ENCODE assay signal across 9 mouse cellular contexts in the genomic region with DNA sequence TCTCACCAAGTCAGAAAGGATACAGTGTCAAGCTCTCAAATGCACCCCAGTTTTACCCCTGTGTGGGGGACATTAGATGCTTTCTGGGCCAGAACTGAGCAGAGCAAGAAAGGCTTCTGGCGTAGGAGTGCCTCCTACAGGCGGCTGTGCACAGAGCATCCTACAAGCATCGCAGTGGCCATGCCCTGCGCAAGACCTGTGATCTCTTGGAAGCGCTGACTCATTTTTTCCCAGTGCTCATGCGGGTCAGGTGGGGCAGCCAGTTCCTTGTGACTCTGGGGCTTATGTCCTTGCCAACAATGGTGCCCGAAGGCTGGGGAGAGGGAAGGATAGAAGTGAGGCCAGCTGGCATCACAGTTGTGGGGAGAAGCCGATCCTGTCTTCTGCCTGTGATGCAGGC. TPM values are rescaled to one million over a fixed set of nuclear protein-coding genes. Genes with fewer than 3 reads are reported as not detected.
DNase-seq lines count a peak whose midpoint lies in the region; ATAC-seq and TF ChIP-seq lines count a peak whose summit lies in the region.
"Had no signal": no experiment of that assay in that cellular context is flagged by ENCODE, and none has a peak within 500 bp of the region (broad histone marks: within the 10 kb centered on the region; RNA-seq: fewer than 3 reads in every experiment).

No protein-coding gene starts in this region.

- H3K4me1 ChIP-seq in lung, adult 2 months (ENCODE audit: control insufficient read depth, insufficient read depth, low read length): no peaks in the 10 kb centered on the region
- H3K4me1 ChIP-seq in embryonic facial prominence, embryonic 11.5 days (ENCODE audit: control insufficient read depth, insufficient read depth, low read length): no peaks in the 10 kb centered on the region
- peaks cover 15% of the 10 kb centered on the region; the same call in 1 of the 2 replicates for H3K4me1 ChIP-seq in forebrain, embryonic 12.5 days

- TF ChIP-seq POLR2A in lung, adult 2 months (IDR thresholded peaks at IDR 0.05; ENCODE audit: borderline replicate concordance, extremely low read depth, low read depth, low read length): no peak

- H3K9me3 ChIP-seq in embryonic facial prominence, embryonic 11.5 days (replicated peaks; ENCODE audit: control insufficient read depth, low read length): no peaks in the 10 kb centered on the region
- no peaks in the 10 kb centered on the region for H3K9me3 ChIP-seq in forebrain, embryonic 12.5 days
- H3K9me3 ChIP-seq: heart, embryonic 15.5 days had no signal

- H3K4me2 ChIP-seq in embryonic facial prominence, embryonic 11.5 days (ENCODE audit: low read depth, low read length): no peak overlapping the region
- no peak overlapping the region for H3K4me2 ChIP-seq in forebrain, embryonic 12.5 days
- H3K4me2 ChIP-seq: heart, embryonic 15.5 days had no signal

- peak; percentile 60; the same call in 1 of the 2 replicates for TF ChIP-seq CTCF in lung, adult 2 months (IDR thresholded peaks at IDR 0.05; ENCODE audit: insufficient read depth, low read length)

- H3K27ac ChIP-seq in embryonic facial prominence, embryonic 11.5 days (replicated peaks; ENCODE audit: low read depth, low read length): no peak overlapping the region
- H3K27ac ChIP-seq in forebrain, embryonic 12.5 days: no peak overlapping the region
- H3K27ac ChIP-seq: heart, embryonic 15.5 days had no signal

- H3K9ac ChIP-seq in embryonic facial prominence, embryonic 11.5 days (replicated peaks; ENCODE audit: low read length): no peak overlapping the region
- no peak overlapping the region for H3K9ac ChIP-seq in forebrain, embryonic 12.5 days
- H3K9ac ChIP-seq: heart, embryonic 15.5 days had no signal

- peak; percentile 24 for DNase-seq in embryo, embryonic 10 days (ENCODE audit: low spot score)
- DNase-seq in embryo, embryonic 9.5 days (ENCODE audit: extremely low spot score): no peak
- DNase-seq in lung, adult 2 months: peak; percentile 36
- no peak for DNase-seq in lung, adult 18-20 months
- DNase-seq in adrenal gland, postnatal 14 days: peak; percentile 83
- peak; percentile 24 for DNase-seq in embryonic facial prominence, embryonic 11.5 days (ENCODE audit: low spot score)

- WGBS in lung, adult 2 months: 45% methylated on average over 8 of the region's 8 CpGs
- WGBS in embryonic facial prominence, embryonic 11.5 days: 57% methylated on average over 8 of the region's 8 CpGs
- WGBS in forebrain, embryonic 12.5 days: 54% methylated on average over 8 of the region's 8 CpGs

- no peak for ATAC-seq in embryonic facial prominence, embryonic 11.5 days (replicated peaks; ENCODE audit: insufficient number of reproducible peaks, low FRiP score, low TSS enrichment, low read depth)
- ATAC-seq in megakaryocyte-erythroid progenitor cell, adult 5-6 weeks (replicated peaks; ENCODE audit: low FRiP score, low TSS enrichment, poor library complexity, severe bottlenecking): peak; percentile 73
- ATAC-seq in forebrain, embryonic 12.5 days (ENCODE audit: low FRiP score): no peak

- H3K4me3 ChIP-seq in lung, adult 2 months (replicated peaks; ENCODE audit: extremely low read depth, low read depth, low read length): no peak overlapping the region
- H3K4me3 ChIP-seq in embryonic facial prominence, embryonic 11.5 days (ENCODE audit: low read depth, low read length): no peak overlapping the region
- H3K4me3 ChIP-seq in forebrain, embryonic 12.5 days (replicated peaks): no peak overlapping the region
- H3K4me3 ChIP-seq: heart, embryonic 15.5 days had no signal

- no peaks in the 10 kb centered on the region for H3K36me3 ChIP-seq in embryonic facial prominence, embryonic 11.5 days (replicated peaks; ENCODE audit: control insufficient read depth, insufficient read depth, low read depth, low read length)
- H3K36me3 ChIP-seq in forebrain, embryonic 12.5 days (replicated peaks): no peaks in the 10 kb centered on the region
- H3K36me3 ChIP-seq: heart, embryonic 15.5 days had no signal

- H3K27me3 ChIP-seq in embryonic facial prominence, embryonic 11.5 days (ENCODE audit: control insufficient read depth, insufficient read depth, low read length): no peaks in the 10 kb centered on the region
- peaks cover 4% of the 10 kb centered on the region for H3K27me3 ChIP-seq in forebrain, embryonic 12.5 days
- H3K27me3 ChIP-seq: heart, embryonic 15.5 days had no signal

RNA-seq across cellular contexts. Expression of a gene that starts 54.6 kb away (rescaled TPM):
- 6.4 and 11.4 TPM in 2 replicates for polyA plus RNA-seq in lung, adult 2 months (2012; rRNA removed)
- 192 and 214 TPM in 2 replicates for total RNA-seq in adrenal gland, postnatal 14 days (2021)
- 2.0 and 3.6 TPM in 2 replicates for polyA plus RNA-seq in embryonic facial prominence, embryonic 11.5 days (2014; fragmentation: Nextera tagmentation; extraction: Ambion mirVana)
- total RNA-seq in megakaryocyte-erythroid progenitor cell, adult 5-6 weeks (2014; fragmentation: Nextera tagmentation): not detected in 2 replicates
- not detected in 2 replicates for total RNA-seq in megakaryocyte-erythroid progenitor cell, adult 5-6 weeks (2017)
- 3.1 and 3.8 TPM in 2 replicates for polyA plus RNA-seq in forebrain, embryonic 12.5 days (2016; fragmentation: Nextera tagmentation; extraction: Ambion mirVana)

Comparison
In these comparisons a context has a peak if more than half of its experiments do, and no peak if none do; other contexts are left out.
1. DNase-seq: peak in embryo, embryonic 10 days (single experiment), lung, adult 2 months (single experiment), adrenal gland, postnatal 14 days (single experiment) and embryonic facial prominence, embryonic 11.5 days (single experiment); none in embryo, embryonic 9.5 days (single experiment) and lung, adult 18-20 months (0 of 2).